Mouse (Mus musculus): Measurements from ENCODE around the gene Gm13078. TPM values are rescaled to one million over a fixed set of nuclear protein-coding genes. Genes with fewer than 3 reads are reported as not detected.

Gm13078 gene
- polyA plus RNA-seq (2016; fragmentation: Nextera tagmentation; extraction: Ambion mirVana) = not detected in 2 replicates

GRCm38 (mm10) chr4:143719155-143719554 is at the start of gene Gm13078:
TSS of gene Gm13078 (plus strand) at chr4:143719455.
- no peak within 1 kb of the TSS for H3K27ac ChIP-seq
- H3K9me3 ChIP-seq (replicated peaks) = no peaks in the 10 kb centered on the region
- no peak for ATAC-seq
- H3K9ac ChIP-seq = no peak within 1 kb of the TSS
- H3K27me3 ChIP-seq (replicated peaks) = no peaks in the 10 kb centered on the region
- no peaks in the 10 kb centered on the region for H3K4me1 ChIP-seq
- 50% methylated on average over 1 of the region's 1 CpGs for WGBS (ENCODE audit: insufficient replicate concordance)
- H3K4me2 ChIP-seq = no peak within 1 kb of the TSS
- H3K4me3 ChIP-seq = no peak within 1 kb of the TSS
- no peaks in the 10 kb centered on the region for H3K36me3 ChIP-seq

- Histone ChIP-seq H3K36me3 (no peaks in the 10 kb centered on the region), H3K9ac (no peak within 1 kb of the TSS), H3K27ac (no peak within 1 kb of the TSS), H3K4me2 (no peak within 1 kb of the TSS), H3K4me3 (no peak within 1 kb of the TSS), H3K9me3 (replicated peaks) (peaks cover 16% of the 10 kb centered on the region; the same call in 1 of the 2 replicates), H3K27me3 (replicated peaks) (no peaks in the 10 kb centered on the region), H3K4me1 (no peaks in the 10 kb centered on the region)
- ATAC-seq = no peak
- WGBS (ENCODE audit: insufficient replicate concordance) = 49% methylated on average over 2 of the region's 2 CpGs
Observed at GRCm38 (mm10) chr4:143702611-143703010, 16.6 kb upstream of the Gm13078 start, which contains the start of gene Gm13089. TSS of gene Gm13089 (minus strand) at chr4:143702711.

Other genes with a start within 250 kb of the Gm13078 start
- gene Gm13043, start 208.1 kb upstream of the Gm13078 start, polyA plus RNA-seq (2016; fragmentation: Nextera tagmentation; extraction: Ambion mirVana) = not detected in 2 replicates
- gene Gm13040, start 183.5 kb upstream of the Gm13078 start, polyA plus RNA-seq (2016; fragmentation: Nextera tagmentation; extraction: Ambion mirVana) = not detected in 2 replicates
- gene BC080695, start 167.8 kb upstream of the Gm13078 start, polyA plus RNA-seq (2016; fragmentation: Nextera tagmentation; extraction: Ambion mirVana) = not detected in 2 replicates
- gene Gm13057, start 167.7 kb upstream of the Gm13078 start, polyA plus RNA-seq (2016; fragmentation: Nextera tagmentation; extraction: Ambion mirVana) = not detected in 2 replicates
- gene Gm13083, start 104.5 kb upstream of the Gm13078 start, polyA plus RNA-seq (2016; fragmentation: Nextera tagmentation; extraction: Ambion mirVana) = not detected in 2 replicates
- not detected in 2 replicates for gene Gm13088, start 62.2 kb upstream of the Gm13078 start, polyA plus RNA-seq (2016; fragmentation: Nextera tagmentation; extraction: Ambion mirVana)
- not detected in 2 replicates for gene Gm13089, start 16.7 kb upstream of the Gm13078 start, polyA plus RNA-seq (2016; fragmentation: Nextera tagmentation; extraction: Ambion mirVana)
- gene Gm13023, start 69.9 kb downstream of the Gm13078 start, polyA plus RNA-seq (2016; fragmentation: Nextera tagmentation; extraction: Ambion mirVana) = not detected in 2 replicates
- gene Gm13084, start 96.6 kb downstream of the Gm13078 start, polyA plus RNA-seq (2016; fragmentation: Nextera tagmentation; extraction: Ambion mirVana) = not detected in 2 replicates
- gene Gm13103, start 127.0 kb downstream of the Gm13078 start, polyA plus RNA-seq (2016; fragmentation: Nextera tagmentation; extraction: Ambion mirVana) = not detected in 2 replicates
- gene Pramef6, start 180.9 kb downstream of the Gm13078 start, polyA plus RNA-seq (2016; fragmentation: Nextera tagmentation; extraction: Ambion mirVana) = not detected in 2 replicates
- gene Pramef25, start 231.6 kb downstream of the Gm13078 start, polyA plus RNA-seq (2016; fragmentation: Nextera tagmentation; extraction: Ambion mirVana) = not detected in 2 replicates
- gene Gm13101, start 247.5 kb downstream of the Gm13078 start, polyA plus RNA-seq (2016; fragmentation: Nextera tagmentation; extraction: Ambion mirVana) = not detected in 2 replicates

Measured in liver, embryonic 12.5 days (tissue).